Mouse (Mus musculus) limb, embryonic 15.5 days (tissue): ENCODE results near the gene 4921517D22Rik. TPM values are rescaled to one million over a fixed set of nuclear protein-coding genes. Genes with fewer than 3 reads are reported as not detected.
A peak's percentile ranks its signal among the peaks of the same experiment; 100 is the strongest.

Experiments used
- ATAC-seq: fragments of 200-750 bp; cut with Nextera tagmentation; 2 replicates; pipeline ENCODE4 v1.8.0; 2017; ENCODE audit warnings: low read depth, moderate TSS enrichment; ENCODE audit not compliant: insufficient number of reproducible peaks, low FRiP score, low TSS enrichment
- H3K27ac ChIP-seq: fragments of 300-500 bp; sonication (generic); 2 replicates; pipeline ENCODE4 v1.5.1; 2015; ENCODE audit warnings: moderate library complexity, mild to moderate bottlenecking, inconsistent platforms
- H3K27me3 ChIP-seq: fragments of 300-500 bp; sonication (generic); 2 replicates; pipeline ENCODE4 v1.6.1; 2015; ENCODE audit warnings: inconsistent platforms
- H3K36me3 ChIP-seq: fragments of 300-500 bp; sonication (generic); 2 replicates; pipeline ENCODE4 v1.6.1; 2015; ENCODE audit warnings: inconsistent platforms
- H3K4me1 ChIP-seq: fragments of 300-500 bp; sonication (generic); 2 replicates; pipeline ENCODE4 v1.6.1; 2015; ENCODE audit warnings: inconsistent platforms
- H3K4me2 ChIP-seq: fragments of 300-500 bp; sonication (generic); 2 replicates; pipeline ENCODE4 v1.6.1; 2015; ENCODE audit warnings: mild to moderate bottlenecking, inconsistent platforms
- H3K4me3 ChIP-seq: fragments of 300-500 bp; sonication (generic); 2 replicates; pipeline ENCODE4 v1.5.1; 2015; ENCODE audit warnings: mild to moderate bottlenecking, inconsistent platforms
- H3K9ac ChIP-seq: fragments of 300-500 bp; sonication (generic); 2 replicates; pipeline ENCODE4 v1.6.1; 2015; ENCODE audit warnings: inconsistent platforms
- H3K9me3 ChIP-seq: fragments of 300-500 bp; sonication (generic); 2 replicates; pipeline ENCODE4 v1.6.1; 2016; ENCODE audit warnings: inconsistent platforms
- WGBS: fragments of 180-500 bp; shearing (Covaris S2); methylation state at CpG from one replicate; pipeline ENCODE4 v1.1.7; 2015; 5-methylcytosine and 5-hydroxymethylcytosine counted together
- polyA plus RNA-seq: library from polyadenylated mRNA; unstranded; fragments of >200 nt; fragmentation: Nextera tagmentation; extraction: Ambion mirVana; gene quantifications from 2 replicates; pipeline ENCODE4 v1.2.1, GENCODE M21; 2015

The 4921517D22Rik gene
- polyA plus RNA-seq, 1 experiment from 2014 or later = not detected

DNA sequence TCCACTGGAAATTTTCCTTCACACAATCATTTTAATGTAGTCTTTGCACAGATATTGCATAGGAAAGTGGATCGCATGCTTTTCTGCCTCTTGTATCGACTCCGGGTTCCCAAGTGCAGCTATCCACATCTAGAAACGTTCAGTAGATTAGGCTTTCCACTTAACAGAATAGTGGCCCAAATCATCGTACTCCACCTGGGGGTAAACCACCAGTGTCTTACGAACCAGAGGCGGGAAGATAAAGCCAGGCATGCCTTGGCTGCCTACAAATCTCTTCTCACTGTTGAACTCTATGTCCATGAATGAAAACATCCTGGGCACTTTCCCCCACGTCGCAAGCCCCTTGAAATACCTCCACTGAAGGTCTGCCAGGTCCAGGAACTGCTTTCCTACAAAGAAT is 4.6 kb downstream of the 4921517D22Rik start:
- no peak overlapping the region for H3K27ac ChIP-seq
- H3K9me3 ChIP-seq = no peaks in the 10 kb centered on the region
- no peaks in the 10 kb centered on the region for H3K36me3 ChIP-seq
- H3K4me2 ChIP-seq = no peak overlapping the region
- no peaks in the 10 kb centered on the region for H3K4me1 ChIP-seq
- no peak overlapping the region for H3K9ac ChIP-seq
- H3K4me3 ChIP-seq = no peak overlapping the region
- 85% methylated on average over 9 of the region's 9 CpGs for WGBS
- ATAC-seq = no peak
- no peaks in the 10 kb centered on the region for H3K27me3 ChIP-seq

- no peak overlapping the region for H3K4me3 ChIP-seq
- H3K9me3 ChIP-seq = no peaks in the 10 kb centered on the region
- WGBS = 71% methylated on average over 13 of the region's 13 CpGs
- no peak overlapping the region for H3K9ac ChIP-seq
- no peaks in the 10 kb centered on the region for H3K36me3 ChIP-seq
- no peak overlapping the region for H3K4me2 ChIP-seq
- H3K4me1 ChIP-seq = no peaks in the 10 kb centered on the region
- no peaks in the 10 kb centered on the region for H3K27me3 ChIP-seq
- no peak for ATAC-seq
- H3K27ac ChIP-seq = no peak overlapping the region
These were observed 5.6 kb downstream of the 4921517D22Rik start for GRCm38 (mm10) chr13:59688338-59688770.

- Histone ChIP-seq H3K9me3 (no peaks in the 10 kb centered on the region), H3K9ac (no peak overlapping the region), H3K36me3 (no peaks in the 10 kb centered on the region), H3K4me3 (no peak overlapping the region), H3K27me3 (0 out of 2 replicates have a peak, but pooled peaks cover 3% of the 10 kb centered on the region), H3K27ac (no peak overlapping the region), H3K4me2 (no peak overlapping the region), H3K4me1 (no peaks in the 10 kb centered on the region)
- ATAC-seq = no peak
- 83% methylated on average over 3 of the region's 3 CpGs for WGBS
These were observed 8.7 kb downstream of the 4921517D22Rik start for GRCm38 (mm10) chr13:59685236-59685635.

GRCm38 (mm10) chr13:59682629-59683028 is 11.3 kb downstream of the 4921517D22Rik start:
- H3K27ac ChIP-seq = no peak overlapping the region
- H3K27me3 ChIP-seq = 0 out of 2 replicates have a peak, but pooled peaks cover 3% of the 10 kb centered on the region
- no peak for ATAC-seq
- H3K4me1 ChIP-seq = no peaks in the 10 kb centered on the region
- no peak overlapping the region for H3K4me2 ChIP-seq
- H3K9ac ChIP-seq = no peak overlapping the region
- WGBS = 24% methylated on average over 7 of the region's 7 CpGs
- H3K4me3 ChIP-seq = no peak overlapping the region
- no peaks in the 10 kb centered on the region for H3K36me3 ChIP-seq
- no peaks in the 10 kb centered on the region for H3K9me3 ChIP-seq

- H3K27me3 ChIP-seq = 0 out of 2 replicates have a peak, but pooled peaks cover 3% of the 10 kb centered on the region
- WGBS = 56% methylated on average over 4 of the region's 4 CpGs
These were observed 14.0 kb downstream of the 4921517D22Rik start for GRCm38 (mm10) chr13:59679908-59680307.

GRCm38 (mm10) chr13:59679306-59679705 is 14.6 kb downstream of the 4921517D22Rik start:
- WGBS = 30% methylated on average over 4 of the region's 4 CpGs

More at GRCm38 (mm10) chr13:59679908-59680307, 14.0 kb downstream of the 4921517D22Rik start:
- no peak for ATAC-seq
- H3K36me3 ChIP-seq = no peaks in the 10 kb centered on the region
- no peak overlapping the region for H3K4me3 ChIP-seq
- H3K9me3 ChIP-seq = no peaks in the 10 kb centered on the region
- H3K27ac ChIP-seq = no peak overlapping the region
- H3K9ac ChIP-seq = no peak overlapping the region
- 0 out of 2 replicates have a peak, but pooled peaks cover under 1% of the 10 kb centered on the region for H3K4me1 ChIP-seq
- H3K4me2 ChIP-seq = no peak overlapping the region

GRCm38 (mm10) chr13:59676316-59677229 is 17.3 kb downstream of the 4921517D22Rik start:
- no peaks in the 10 kb centered on the region for H3K27me3 ChIP-seq
- 66% methylated on average over 12 of the region's 12 CpGs for WGBS
- H3K36me3 ChIP-seq = no peaks in the 10 kb centered on the region
- no peak overlapping the region for H3K4me2 ChIP-seq
- peaks cover 13% of the 10 kb centered on the region for H3K4me1 ChIP-seq
- no peak overlapping the region for H3K4me3 ChIP-seq
- no peak for ATAC-seq
- H3K27ac ChIP-seq = no peak overlapping the region
- no peaks in the 10 kb centered on the region for H3K9me3 ChIP-seq
- no peak overlapping the region for H3K9ac ChIP-seq

More at GRCm38 (mm10) chr13:59679306-59679705, 14.6 kb downstream of the 4921517D22Rik start:
- Histone ChIP-seq H3K9me3 (no peaks in the 10 kb centered on the region), H3K36me3 (no peaks in the 10 kb centered on the region), H3K27ac (no peak overlapping the region), H3K27me3 (0 out of 2 replicates have a peak, but pooled peaks cover 3% of the 10 kb centered on the region), H3K9ac (no peak overlapping the region), H3K4me3 (no peak overlapping the region), H3K4me1 (peaks cover 5% of the 10 kb centered on the region), H3K4me2 (no peak overlapping the region)
- ATAC-seq = no peak

DNA sequence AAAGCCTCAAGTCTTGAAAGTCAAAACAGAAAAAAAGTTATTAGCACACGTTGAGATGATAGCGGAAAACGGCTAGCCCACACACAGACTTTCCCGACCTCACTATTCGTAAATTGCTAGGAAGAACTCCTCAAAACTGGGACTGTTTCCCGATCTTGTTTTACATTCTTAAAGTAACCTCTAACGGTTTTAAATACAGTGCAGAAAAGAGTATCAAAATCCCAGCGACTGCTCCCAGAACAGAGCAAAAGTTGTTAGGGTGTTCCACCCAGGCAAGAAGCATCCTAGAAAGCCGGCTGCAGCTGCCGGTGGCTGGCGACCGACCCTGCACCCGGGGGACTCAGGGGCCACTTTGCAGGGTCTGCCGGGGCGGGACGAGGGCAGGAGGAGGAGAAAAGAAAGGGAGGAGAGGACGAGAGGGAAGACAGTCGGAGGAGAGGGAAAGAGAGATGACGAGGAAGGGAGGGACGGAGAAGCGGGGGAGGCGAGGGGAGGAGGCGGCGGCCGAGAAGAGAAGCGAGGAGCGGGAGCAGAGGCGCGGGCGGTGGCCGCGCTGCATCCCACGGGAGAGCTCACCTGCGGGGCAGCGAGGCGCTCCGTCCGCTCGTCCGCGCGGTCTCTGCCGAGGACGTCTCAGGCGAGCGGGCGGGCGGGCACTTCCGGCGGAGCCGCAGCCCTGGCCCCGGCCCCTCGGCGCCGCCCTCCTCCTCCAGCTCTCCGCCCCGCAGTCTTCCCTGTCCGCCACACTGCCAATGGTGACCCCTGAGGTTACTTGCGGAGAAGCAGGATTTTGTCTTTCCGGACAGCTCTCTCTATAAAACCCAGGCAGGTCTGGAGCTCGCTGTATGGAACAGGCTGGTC is 18.5 kb downstream of the 4921517D22Rik start, which contains the start of gene Golm1:
Gene Golm1 (minus strand): TSS at position 661 of the 861 bp plus-strand sequence.
- peak within 1 kb of the TSS; percentile 79 for H3K4me2 ChIP-seq
- no peaks in the 10 kb centered on the region for H3K27me3 ChIP-seq
- H3K9me3 ChIP-seq = no peaks in the 10 kb centered on the region
- peak; percentile 54; the same call in 1 of the 2 replicates for ATAC-seq
- peaks cover 13% of the 10 kb centered on the region for H3K4me1 ChIP-seq
- WGBS = under 1% methylated on average over 60 of the region's 61 CpGs
- peak within 1 kb of the TSS; percentile 79 for H3K4me3 ChIP-seq
- no peaks in the 10 kb centered on the region for H3K36me3 ChIP-seq
- H3K9ac ChIP-seq = peak within 1 kb of the TSS; percentile 64
- H3K27ac ChIP-seq = peak within 1 kb of the TSS; percentile 82

DNA sequence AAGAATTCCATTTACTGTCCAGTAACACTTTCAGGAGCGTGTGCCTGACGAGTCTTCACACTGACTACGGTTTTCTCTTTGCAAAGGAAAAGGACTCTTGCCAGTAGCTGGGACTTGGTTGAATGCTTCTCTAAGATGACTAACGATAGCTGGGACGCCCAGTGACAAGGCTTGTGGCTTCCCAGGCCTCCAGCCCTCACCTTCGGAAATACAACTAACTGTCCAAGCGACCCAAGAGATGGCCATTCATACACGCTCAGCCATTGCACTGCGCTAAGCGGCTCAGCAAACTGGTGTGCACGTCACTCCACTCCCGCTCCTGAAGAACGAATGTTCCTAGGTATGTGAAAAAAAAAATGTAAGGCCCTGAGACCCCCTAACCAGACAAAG is 19.2 kb downstream of the 4921517D22Rik start:
- WGBS = 2% methylated on average over 13 of the region's 13 CpGs
- no peak overlapping the region for H3K9ac ChIP-seq
- H3K4me2 ChIP-seq = peak overlapping the region; percentile 79
- no peaks in the 10 kb centered on the region for H3K9me3 ChIP-seq
- H3K4me1 ChIP-seq = peaks cover 16% of the 10 kb centered on the region
- peak overlapping the region; percentile 82; the same call in 1 of the 2 replicates for H3K27ac ChIP-seq
- H3K4me3 ChIP-seq = peak overlapping the region; percentile 79
- no peaks in the 10 kb centered on the region for H3K27me3 ChIP-seq
- H3K36me3 ChIP-seq = no peaks in the 10 kb centered on the region
- no peak for ATAC-seq

- Histone ChIP-seq H3K4me3 (peak overlapping the region; percentile 79), H3K9ac (no peak overlapping the region), H3K27me3 (no peaks in the 10 kb centered on the region), H3K4me1 (peaks cover 16% of the 10 kb centered on the region), H3K36me3 (no peaks in the 10 kb centered on the region), H3K9me3 (no peaks in the 10 kb centered on the region), H3K4me2 (peak overlapping the region; percentile 79; the same call in 1 of the 2 replicates), H3K27ac (no peak overlapping the region)
- WGBS = 29% methylated on average over 3 of the region's 3 CpGs
- no peak for ATAC-seq
These were observed 19.7 kb downstream of the 4921517D22Rik start for GRCm38 (mm10) chr13:59674215-59674614.

GRCm38 (mm10) chr13:59673597-59673996 is 20.3 kb downstream of the 4921517D22Rik start:
- H3K27ac ChIP-seq = no peak overlapping the region
- H3K4me1 ChIP-seq = peaks cover 18% of the 10 kb centered on the region
- no peak overlapping the region for H3K4me3 ChIP-seq
- no peak overlapping the region for H3K9ac ChIP-seq
- no peaks in the 10 kb centered on the region for H3K9me3 ChIP-seq
- no peaks in the 10 kb centered on the region for H3K27me3 ChIP-seq
- no peak for ATAC-seq
- H3K36me3 ChIP-seq = no peaks in the 10 kb centered on the region
- 49% methylated on average over 7 of the region's 7 CpGs for WGBS
- H3K4me2 ChIP-seq = 0 out of 2 replicates have a peak overlapping the region, but pooled peaks have one; percentile 0
